8 mouse cellular contexts compared by ENCODE assay signal in genomic region chr15:99393386-99394252, GRCm38 (mm10). TPM values are rescaled to one million over a fixed set of nuclear protein-coding genes. Genes with fewer than 3 reads are reported as not detected.
A peak's percentile ranks its signal among the peaks of the same experiment; 100 is the strongest.
DNase-seq lines count a peak whose midpoint lies in the region; ATAC-seq and TF ChIP-seq lines count a peak whose summit lies in the region.

No protein-coding gene starts in this region.

- peaks cover 29 to 50% of the 10 kb centered on the region in 2 experiments for H3K4me1 ChIP-seq in MEL (ENCODE audit: control insufficient read depth in 1 of 2, insufficient read depth in 2 of 2, low read length in 2 of 2)
- peaks cover 48% of the 10 kb centered on the region for H3K4me1 ChIP-seq in embryonic facial prominence, embryonic 13.5 days
- H3K4me1 ChIP-seq in limb, embryonic 10.5 days: peaks cover 44% of the 10 kb centered on the region

- no peak for TF ChIP-seq RAD21 in MEL (IDR thresholded peaks at IDR 0.05; ENCODE audit: low read depth, low read length)

- peaks cover 56% of the 10 kb centered on the region for H3K79me2 ChIP-seq in MEL (ENCODE audit: control insufficient read depth, insufficient read depth, low read length, poor library complexity)

- 6% methylated on average over 24 of the region's 24 CpGs for WGBS in embryonic facial prominence, embryonic 13.5 days
- 13% methylated on average over 24 of the region's 24 CpGs for WGBS in limb, embryonic 10.5 days

- ATAC-seq in embryonic facial prominence, embryonic 13.5 days (ENCODE audit: insufficient number of reproducible peaks, insufficient read depth, low FRiP score, low TSS enrichment, low read depth): 0 out of 2 replicates have a peak, but pooled peaks have one; percentile 23
- peak; percentile 57 for ATAC-seq in megakaryocyte-erythroid progenitor cell, adult 5-6 weeks (replicated peaks; ENCODE audit: low FRiP score, low TSS enrichment, poor library complexity, severe bottlenecking)

- peaks cover 0 to 60% of the 10 kb centered on the region in 2 experiments; a peak in 3 of 4 replicates for H3K36me3 ChIP-seq in MEL (ENCODE audit: control insufficient read depth in 1 of 2, insufficient read depth in 2 of 2, low read length in 2 of 2)
- no peaks in the 10 kb centered on the region for H3K36me3 ChIP-seq in embryonic facial prominence, embryonic 13.5 days
- H3K36me3 ChIP-seq in limb, embryonic 10.5 days: peaks cover 3% of the 10 kb centered on the region; the same call in 1 of the 2 replicates

- no peaks in the 10 kb centered on the region for H3K9me3 ChIP-seq in MEL (replicated peaks; ENCODE audit: insufficient read depth, low read length)
- H3K9me3 ChIP-seq in embryonic facial prominence, embryonic 13.5 days: no peaks in the 10 kb centered on the region
- no peaks in the 10 kb centered on the region for H3K9me3 ChIP-seq in limb, embryonic 10.5 days (replicated peaks)

- H3K4me3 ChIP-seq in MEL (ENCODE audit: control insufficient read depth in 1 of 2, insufficient read depth in 1 of 2, low read depth in 2 of 2, low read length in 2 of 2): peak overlapping the region; percentile 69 to 96
- H3K4me3 ChIP-seq in embryonic facial prominence, embryonic 13.5 days: peak overlapping the region; percentile 82
- H3K4me3 ChIP-seq in limb, embryonic 10.5 days: peak overlapping the region; percentile 84

- no peak for TF ChIP-seq CTCF in MEL (IDR thresholded peaks at IDR 0.05 in 2 of 3, conservative IDR thresholded peaks at IDR 0.05 in 1 of 3; ENCODE audit: control insufficient read depth in 1 of 3, insufficient read depth in 1 of 3, low read depth in 2 of 3, low read length in 3 of 3, poor library complexity in 1 of 3, severe bottlenecking in 1 of 3)

- peak overlapping the region; percentile 96 for H3K4me2 ChIP-seq in embryonic facial prominence, embryonic 13.5 days

- H3K27me3 ChIP-seq in MEL (ENCODE audit: control insufficient read depth in 1 of 2, insufficient read depth in 2 of 2, low read length in 2 of 2): no peaks in the 10 kb centered on the region
- H3K27me3 ChIP-seq in embryonic facial prominence, embryonic 13.5 days: no peaks in the 10 kb centered on the region
- no peaks in the 10 kb centered on the region for H3K27me3 ChIP-seq in limb, embryonic 10.5 days (ENCODE audit: low read depth, poor library complexity, severe bottlenecking)

- DNase-seq in CD4-positive helper T cell, adult 2 months (ENCODE audit: low read depth, low spot score): peak; percentile 35
- DNase-seq in MEL (ENCODE audit: low read depth, low spot score): peak; percentile 83
- DNase-seq in heart, postnatal 25 days (ENCODE audit: low spot score): peak; percentile 47
- no peak for DNase-seq in limb, embryonic 10.5 days (ENCODE audit: low spot score)
- no peak for DNase-seq in frontal cortex, postnatal 36 days (ENCODE audit: low spot score in 2 of 2)
- no peak for DNase-seq in thymus, postnatal 4 days

- TF ChIP-seq POLR2A in MEL (IDR thresholded peaks at IDR 0.05; ENCODE audit: control insufficient read depth in 1 of 2, insufficient read depth in 1 of 2, low read depth in 1 of 2, low read length in 2 of 2, poor library complexity in 1 of 2): no peak

- H3K9ac ChIP-seq in MEL (ENCODE audit: control insufficient read depth, low read depth, low read length, poor library complexity, severe bottlenecking): peak overlapping the region; percentile 92
- H3K9ac ChIP-seq in embryonic facial prominence, embryonic 13.5 days: peak overlapping the region; percentile 95

- H3K27ac ChIP-seq in MEL (ENCODE audit: control insufficient read depth, low read depth, low read length): peak overlapping the region; percentile 92
- H3K27ac ChIP-seq in embryonic facial prominence, embryonic 13.5 days: peak overlapping the region; percentile 92
- H3K27ac ChIP-seq in limb, embryonic 10.5 days: peak overlapping the region; percentile 93

- intact Hi-C loops in heart, postnatal 25 days (cut with DNase I): no loop called here

- peak; percentile 43 to 67; a peak in 3 of 4 replicates for TF ChIP-seq EP300 in MEL (IDR thresholded peaks at IDR 0.05; ENCODE audit: low read depth in 1 of 2, low read length in 2 of 2)

TF ChIP-seq in MEL, 35 proteins besides CTCF, POLR2A, EP300 and RAD21:
- TF ChIP-seq ELF1 (IDR thresholded peaks at IDR 0.05; ENCODE audit: low read depth, low read length) (peak; percentile 51; the same call in 1 of the 2 replicates), TCF12 (IDR thresholded peaks at IDR 0.05; ENCODE audit: low read depth, low read length) (peak; percentile 65), GATA1 (IDR thresholded peaks at IDR 0.05; ENCODE audit: low read depth, low read length) (peak; percentile 49; the same call in 1 of the 2 replicates), RCOR1 (IDR thresholded peaks at IDR 0.05; ENCODE audit: low read depth, low read length) (peak; percentile 60; the same call in 1 of the 2 replicates), ZMIZ1 (IDR thresholded peaks at IDR 0.05; ENCODE audit: low read depth, low read length) (no peak), TAL1 (IDR thresholded peaks at IDR 0.05; ENCODE audit: low read length) (peak; percentile 15; the same call in 1 of the 2 replicates), ZNF384 (IDR thresholded peaks at IDR 0.05; ENCODE audit: low read depth, low read length) (peak; percentile 68; the same call in 1 of the 2 replicates), MXI1 (IDR thresholded peaks at IDR 0.05; ENCODE audit: low read depth, low read length) (peak; percentile 57), ETS1 (IDR thresholded peaks at IDR 0.05; ENCODE audit: low read depth, low read length) (peak; percentile 62), BHLHE40 (IDR thresholded peaks at IDR 0.05; ENCODE audit: borderline replicate concordance, low read depth, low read length) (no peak), MAFK (IDR thresholded peaks at IDR 0.05; ENCODE audit: borderline replicate concordance, low read depth, low read length) (no peak)

RNA-seq across cellular contexts. Expression of gene Tmbim6, which starts 0.9 kb away (rescaled TPM):
- 216 and 243 TPM in 2 replicates for total RNA-seq in MEL (2012; rRNA removed)
- polyA plus RNA-seq in MEL (2012; ENCODE audit: insufficient read depth in 1 of 2, insufficient read length in 2 of 2, low read depth in 1 of 2, low replicate concordance in 2 of 2, missing spikeins in 1 of 2): 100 to 1,000 TPM in 1 of 2 experiments, not detected in 1; 339 TPM
- polyA plus RNA-seq in embryonic facial prominence, embryonic 13.5 days (2015; fragmentation: Nextera tagmentation; extraction: Ambion mirVana): 266 and 285 TPM in 2 replicates
- 100 to 1,000 TPM; 207 to 215 TPM for total RNA-seq in heart, postnatal 25 days (2021)
- 272 and 296 TPM in 2 replicates for polyA plus RNA-seq in limb, embryonic 10.5 days (2016; fragmentation: Nextera tagmentation; extraction: Ambion mirVana)
- 165 and 208 TPM in 2 replicates for total RNA-seq in megakaryocyte-erythroid progenitor cell, adult 5-6 weeks (2014; fragmentation: Nextera tagmentation)
- 86.9 and 93.6 TPM in 2 replicates for total RNA-seq in megakaryocyte-erythroid progenitor cell, adult 5-6 weeks (2017)

RNA-seq across cellular contexts. Expression of gene Fmnl3, which starts 23.3 kb away (rescaled TPM):
- 0.04 and 0.10 TPM in 2 replicates for total RNA-seq in MEL (2012; rRNA removed)
- polyA plus RNA-seq in MEL (2012; ENCODE audit: insufficient read depth in 1 of 2, insufficient read length in 2 of 2, low read depth in 1 of 2, low replicate concordance in 2 of 2, missing spikeins in 1 of 2): under 1 TPM in 1 of 2 experiments, not detected in 1; 0.06 TPM
- polyA plus RNA-seq in embryonic facial prominence, embryonic 13.5 days (2015; fragmentation: Nextera tagmentation; extraction: Ambion mirVana): 29.0 and 29.5 TPM in 2 replicates
- total RNA-seq in heart, postnatal 25 days (2021): 10 to 100 TPM; 20.1 to 21.1 TPM
- 30.4 and 42.2 TPM in 2 replicates for polyA plus RNA-seq in limb, embryonic 10.5 days (2016; fragmentation: Nextera tagmentation; extraction: Ambion mirVana)
- 0.70 and 4.9 TPM in 2 replicates for total RNA-seq in megakaryocyte-erythroid progenitor cell, adult 5-6 weeks (2014; fragmentation: Nextera tagmentation)
- 0.61 and 1.8 TPM in 2 replicates for total RNA-seq in megakaryocyte-erythroid progenitor cell, adult 5-6 weeks (2017)

Comparison
In these comparisons a context has a peak if more than half of its experiments do, and no peak if none do; other contexts are left out.
1. DNase-seq: peak in CD4-positive helper T cell, adult 2 months (single experiment), MEL (single experiment) and heart, postnatal 25 days (single experiment); none in limb, embryonic 10.5 days (single experiment), frontal cortex, postnatal 36 days (0 of 2) and thymus, postnatal 4 days (single experiment).
2. Peak in every context shown above with its lines, with median percentiles within 50 percentile points of each other: H3K27ac ChIP-seq and H3K4me3 ChIP-seq.